Mouse (Mus musculus): ENCODE data around the gene Rtn4rl2. TPM values are rescaled to one million over a fixed set of nuclear protein-coding genes. Genes with fewer than 3 reads are reported as not detected.
A peak's percentile ranks its signal among the peaks of the same experiment; 100 is the strongest.

The Rtn4rl2 gene
- polyA plus RNA-seq, 1 experiment from 2014 or later = 2.6 TPM

GRCm38 (mm10) chr2:84883084-84883483 is 3.4 kb downstream of the Rtn4rl2 start:
- DNase-seq (ENCODE audit: low spot score) = peak; percentile 39
- Histone ChIP-seq H3K27me3 (replicated peaks; ENCODE audit: low read depth, poor library complexity, severe bottlenecking) (peaks cover 89% of the 10 kb centered on the region), H3K36me3 (replicated peaks) (no peaks in the 10 kb centered on the region), H3K4me1 (peaks cover 60% of the 10 kb centered on the region), H3K9me3 (no peaks in the 10 kb centered on the region), H3K4me3 (peak overlapping the region; percentile 49), H3K27ac (replicated peaks) (peak overlapping the region; percentile 76)
- WGBS = 2% methylated on average over 6 of the region's 6 CpGs

- Histone ChIP-seq H3K27ac (replicated peaks) (peak overlapping the region; percentile 25; the same call in 1 of the 2 replicates), H3K9me3 (no peaks in the 10 kb centered on the region), H3K4me3 (peak overlapping the region; percentile 49), H3K4me1 (peaks cover 55% of the 10 kb centered on the region), H3K27me3 (replicated peaks; ENCODE audit: low read depth, poor library complexity, severe bottlenecking) (peaks cover 84% of the 10 kb centered on the region), H3K36me3 (replicated peaks) (no peaks in the 10 kb centered on the region)
- whole genome bisulfite sequencing = 8% methylated on average over 23 of the region's 23 CpGs
- DNase-seq (ENCODE audit: low spot score) = peak; percentile 45
Measured at GRCm38 (mm10) chr2:84882606-84883005, 3.9 kb downstream of the Rtn4rl2 start.

GRCm38 (mm10) chr2:84880590-84880989 is 5.9 kb downstream of the Rtn4rl2 start:
- 82% methylated on average over 8 of the region's 8 CpGs for WGBS
- DNase-seq (ENCODE audit: low spot score) = no peak
- peaks cover 82% of the 10 kb centered on the region for H3K27me3 ChIP-seq (replicated peaks; ENCODE audit: low read depth, poor library complexity, severe bottlenecking)
- H3K9me3 ChIP-seq = no peaks in the 10 kb centered on the region
- no peak overlapping the region for H3K27ac ChIP-seq (replicated peaks)
- peaks cover 36% of the 10 kb centered on the region for H3K4me1 ChIP-seq
- no peaks in the 10 kb centered on the region for H3K36me3 ChIP-seq (replicated peaks)
- H3K4me3 ChIP-seq = no peak overlapping the region

- WGBS = 49% methylated on average over 6 of the region's 6 CpGs
- Histone ChIP-seq H3K4me1 (peaks cover 13% of the 10 kb centered on the region), H3K36me3 (replicated peaks) (no peaks in the 10 kb centered on the region), H3K27ac (replicated peaks) (no peak overlapping the region), H3K27me3 (replicated peaks; ENCODE audit: low read depth, poor library complexity, severe bottlenecking) (peaks cover 82% of the 10 kb centered on the region), H3K4me3 (no peak overlapping the region), H3K9me3 (no peaks in the 10 kb centered on the region)
- no peak for DNase-seq (ENCODE audit: low spot score)
Measured at GRCm38 (mm10) chr2:84875842-84876241, 10.7 kb downstream of the Rtn4rl2 start.

GRCm38 (mm10) chr2:84872105-84872716 is 14.3 kb downstream of the Rtn4rl2 start:
- WGBS = 1% methylated on average over 78 of the region's 78 CpGs
- peak overlapping the region; percentile 62 for H3K4me3 ChIP-seq
- H3K9me3 ChIP-seq = no peaks in the 10 kb centered on the region
- peaks cover 16% of the 10 kb centered on the region for H3K4me1 ChIP-seq
- DNase-seq (ENCODE audit: low spot score) = peak; percentile 63
- peaks cover 100% of the 10 kb centered on the region for H3K27me3 ChIP-seq (replicated peaks; ENCODE audit: low read depth, poor library complexity, severe bottlenecking)
- H3K36me3 ChIP-seq (replicated peaks) = no peaks in the 10 kb centered on the region
- H3K27ac ChIP-seq (replicated peaks) = peak overlapping the region; percentile 61; the same call in 1 of the 2 replicates

GRCm38 (mm10) chr2:84870623-84871160 is 15.8 kb downstream of the Rtn4rl2 start:
- 65% methylated on average over 4 of the region's 4 CpGs for WGBS
- no peak overlapping the region for H3K27ac ChIP-seq (replicated peaks)
- DNase-seq (ENCODE audit: low spot score) = no peak
- H3K9me3 ChIP-seq = no peaks in the 10 kb centered on the region
- no peak overlapping the region for H3K4me3 ChIP-seq
- H3K36me3 ChIP-seq (replicated peaks) = no peaks in the 10 kb centered on the region
- H3K27me3 ChIP-seq (replicated peaks; ENCODE audit: low read depth, poor library complexity, severe bottlenecking) = peaks cover 100% of the 10 kb centered on the region
- peaks cover 25% of the 10 kb centered on the region for H3K4me1 ChIP-seq

DNA sequence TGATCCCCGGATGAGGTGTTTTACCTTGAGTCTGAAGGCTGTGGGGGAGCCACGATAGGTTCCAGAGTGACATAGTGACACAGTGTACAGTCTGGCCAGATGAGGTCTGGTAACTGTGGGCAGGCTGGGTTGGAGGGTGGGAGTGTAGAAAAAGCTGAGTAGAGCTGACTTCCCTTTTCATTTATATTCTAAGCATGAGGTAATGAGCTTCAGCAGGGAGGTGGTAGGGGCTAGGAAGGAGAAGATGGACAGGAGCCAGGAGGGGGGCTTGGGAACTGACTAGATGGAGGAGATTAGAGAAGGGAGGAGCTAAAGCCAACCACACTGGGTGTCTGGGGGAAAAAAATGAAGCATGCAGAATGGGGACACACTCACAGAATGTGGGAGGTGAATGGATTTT is 17.5 kb downstream of the Rtn4rl2 start:
- DNase-seq (ENCODE audit: low spot score) = no peak
- peaks cover 91% of the 10 kb centered on the region for H3K27me3 ChIP-seq (replicated peaks; ENCODE audit: low read depth, poor library complexity, severe bottlenecking)
- H3K36me3 ChIP-seq (replicated peaks) = no peaks in the 10 kb centered on the region
- no peak overlapping the region for H3K27ac ChIP-seq (replicated peaks)
- H3K4me3 ChIP-seq = no peak overlapping the region
- 64% methylated on average over 2 of the region's 2 CpGs for WGBS
- H3K4me1 ChIP-seq = peaks cover 29% of the 10 kb centered on the region
- no peaks in the 10 kb centered on the region for H3K9me3 ChIP-seq

DNA sequence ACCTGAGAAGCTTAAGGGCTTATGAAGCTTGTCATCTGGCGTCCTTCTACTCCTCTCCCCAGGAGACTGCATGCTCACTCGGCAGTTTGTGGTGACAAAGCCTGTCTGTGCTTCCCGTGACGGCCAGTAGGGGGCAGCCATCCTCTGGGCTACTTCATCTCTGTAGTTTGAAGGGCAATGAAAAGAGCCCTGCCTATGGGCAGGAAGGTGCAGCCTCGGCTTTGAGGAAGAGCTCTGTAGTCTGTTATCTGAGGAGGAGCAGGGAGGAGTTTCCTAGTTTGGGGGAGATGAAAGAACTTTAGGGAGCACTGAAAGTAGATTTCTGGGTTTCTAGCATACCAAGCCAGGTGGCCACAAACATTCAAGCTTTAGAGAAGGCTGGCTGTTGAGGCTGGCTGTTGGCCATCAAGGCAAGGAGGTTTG is 18.0 kb downstream of the Rtn4rl2 start:
- peaks cover 3% of the 10 kb centered on the region for H3K36me3 ChIP-seq (replicated peaks)
- 8% methylated on average over 5 of the region's 5 CpGs for WGBS
- DNase-seq (ENCODE audit: low spot score) = peak; percentile 81

DNA sequence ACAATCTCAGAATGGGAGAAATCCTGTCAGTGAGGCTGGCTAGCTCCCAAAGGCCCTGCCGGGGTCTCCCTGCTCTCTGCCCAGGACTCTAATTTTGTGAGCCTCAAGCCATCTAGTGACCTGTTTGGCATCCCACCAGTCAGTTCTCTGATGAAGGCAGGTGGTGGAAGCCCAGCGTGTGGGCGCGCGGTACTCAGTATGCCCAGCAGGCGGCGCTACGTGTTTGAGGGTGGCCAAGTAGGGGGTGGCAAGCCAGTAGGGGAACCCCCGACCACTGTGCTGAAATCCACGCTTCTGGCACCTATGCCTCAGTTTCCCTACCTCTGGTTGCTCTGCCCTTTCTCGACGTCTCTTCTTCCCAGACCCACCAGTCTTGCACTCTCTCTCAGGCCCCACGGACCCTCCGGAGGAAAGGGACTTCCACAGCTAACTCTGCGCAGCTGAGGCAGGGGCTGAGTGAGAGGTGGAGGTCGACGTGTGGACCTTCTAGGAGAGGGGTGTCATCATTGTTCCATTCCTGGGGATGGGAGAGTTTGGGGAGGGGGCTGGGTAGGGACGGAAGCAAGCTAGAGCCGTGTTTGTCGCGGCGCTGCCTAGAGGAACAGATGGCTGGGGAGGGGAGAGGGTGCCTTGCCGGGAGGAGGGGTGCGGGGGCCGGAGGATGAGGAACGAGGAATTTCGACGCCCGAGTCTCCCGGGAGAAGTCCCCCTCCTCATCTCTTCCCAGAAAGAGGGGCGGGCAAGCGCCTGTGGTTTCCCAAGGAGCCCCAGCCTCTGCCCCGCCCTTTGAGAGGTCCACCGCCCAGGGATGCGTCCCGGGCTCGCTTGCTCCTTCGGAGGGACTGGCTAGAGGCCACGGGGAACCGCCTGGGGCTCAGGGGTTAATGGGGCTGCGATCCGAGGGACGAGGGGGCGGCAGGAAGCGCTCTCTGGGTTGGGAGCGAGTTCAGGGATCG is 20.6 kb downstream of the Rtn4rl2 start:
- Histone ChIP-seq H3K4me1 (peaks cover 16% of the 10 kb centered on the region), H3K27me3 (replicated peaks; ENCODE audit: low read depth, poor library complexity, severe bottlenecking) (peaks cover 60% of the 10 kb centered on the region), H3K9me3 (no peaks in the 10 kb centered on the region), H3K27ac (replicated peaks) (peak overlapping the region; percentile 59), H3K4me3 (peak overlapping the region; percentile 58), H3K36me3 (replicated peaks) (peaks cover 29% of the 10 kb centered on the region)
- under 1% methylated on average over 47 of the region's 47 CpGs for WGBS
- peak; percentile 83 for DNase-seq (ENCODE audit: low spot score)

More for the DNA sequence above, 18.0 kb downstream of the Rtn4rl2 start:
- no peak overlapping the region for H3K27ac ChIP-seq (replicated peaks)
- no peak overlapping the region for H3K4me3 ChIP-seq
- peaks cover 29% of the 10 kb centered on the region for H3K4me1 ChIP-seq
- H3K27me3 ChIP-seq (replicated peaks; ENCODE audit: low read depth, poor library complexity, severe bottlenecking) = peaks cover 87% of the 10 kb centered on the region
- no peaks in the 10 kb centered on the region for H3K9me3 ChIP-seq

GRCm38 (mm10) chr2:84862231-84862630 is 24.3 kb downstream of the Rtn4rl2 start:
- H3K36me3 ChIP-seq (replicated peaks) = peaks cover 64% of the 10 kb centered on the region
- DNase-seq (ENCODE audit: low spot score) = no peak

DNA sequence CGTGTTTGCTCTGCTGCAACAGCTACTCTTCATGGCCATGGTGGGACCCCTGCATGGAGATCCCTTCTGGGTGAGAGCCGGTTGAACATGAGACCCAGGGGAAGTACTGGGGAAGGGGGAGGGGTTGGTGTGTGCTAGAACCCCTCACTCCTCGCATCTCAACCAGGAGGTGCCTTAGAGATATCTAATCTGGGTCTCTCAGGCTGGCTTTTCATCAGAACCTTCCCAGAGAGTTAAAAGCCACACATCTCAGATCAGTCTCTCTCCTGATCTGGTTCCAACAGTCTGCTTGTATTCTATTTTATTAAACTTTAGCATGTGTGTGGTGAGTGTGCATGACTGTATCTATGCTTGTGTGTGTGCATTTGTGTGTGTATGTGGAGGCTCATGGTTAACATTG is 25.1 kb downstream of the Rtn4rl2 start:
- peaks cover 72% of the 10 kb centered on the region for H3K36me3 ChIP-seq (replicated peaks)
- no peaks in the 10 kb centered on the region for H3K9me3 ChIP-seq
- peaks cover 11% of the 10 kb centered on the region for H3K4me1 ChIP-seq
- 87% methylated on average over 3 of the region's 3 CpGs for WGBS
- peaks cover 16% of the 10 kb centered on the region for H3K27me3 ChIP-seq (replicated peaks; ENCODE audit: low read depth, poor library complexity, severe bottlenecking)
- H3K4me3 ChIP-seq = no peak overlapping the region
- H3K27ac ChIP-seq (replicated peaks) = no peak overlapping the region
- DNase-seq (ENCODE audit: low spot score) = no peak

More at GRCm38 (mm10) chr2:84862231-84862630, 24.3 kb downstream of the Rtn4rl2 start:
- H3K4me3 ChIP-seq = no peak overlapping the region
- no peak overlapping the region for H3K27ac ChIP-seq (replicated peaks)
- peaks cover 13% of the 10 kb centered on the region for H3K4me1 ChIP-seq
- H3K9me3 ChIP-seq = no peaks in the 10 kb centered on the region
- H3K27me3 ChIP-seq (replicated peaks; ENCODE audit: low read depth, poor library complexity, severe bottlenecking) = peaks cover 24% of the 10 kb centered on the region
- 80% methylated on average over 3 of the region's 3 CpGs for WGBS

DNA sequence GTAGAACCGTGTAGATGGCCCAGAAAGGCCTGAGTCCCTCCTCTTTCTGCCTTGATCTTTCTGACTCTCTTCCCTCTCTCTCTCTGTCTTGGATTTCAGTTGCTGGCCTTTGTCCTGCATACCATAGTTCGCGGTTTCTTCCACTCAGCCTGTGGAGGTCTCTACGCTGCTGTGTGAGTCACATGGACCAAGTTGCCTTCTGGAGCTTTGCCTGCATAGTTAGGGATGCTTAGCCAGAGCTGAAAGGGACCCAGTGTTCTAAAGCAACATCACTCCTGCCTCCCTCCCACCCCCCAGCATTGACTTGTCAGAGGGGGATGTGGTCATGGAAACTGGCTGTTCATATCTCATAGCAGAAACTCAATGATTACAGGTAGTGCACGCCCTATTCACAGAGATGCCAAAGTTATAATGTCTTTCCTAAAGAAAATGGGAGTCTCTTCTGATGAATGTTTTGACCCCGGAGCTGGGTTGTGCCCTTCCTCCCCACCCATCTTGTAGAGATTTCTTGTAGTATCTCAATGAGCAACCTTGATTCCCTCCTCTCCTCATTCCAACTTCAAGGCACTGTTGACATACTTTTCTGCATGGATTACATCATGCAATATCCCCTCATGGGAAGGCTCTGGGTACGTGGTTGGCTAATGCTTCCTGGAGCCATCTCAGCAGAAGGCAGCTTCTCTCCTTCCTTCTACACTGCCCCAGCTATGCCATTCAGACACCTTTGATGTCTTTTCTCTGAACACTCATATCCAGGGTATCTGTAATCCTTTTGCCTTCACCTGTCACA is 26.3 kb downstream of the Rtn4rl2 start:
- Histone ChIP-seq H3K27ac (replicated peaks) (no peak overlapping the region), H3K9me3 (no peaks in the 10 kb centered on the region), H3K36me3 (replicated peaks) (peaks cover 85% of the 10 kb centered on the region), H3K4me1 (no peaks in the 10 kb centered on the region), H3K27me3 (replicated peaks; ENCODE audit: low read depth, poor library complexity, severe bottlenecking) (peaks cover 3% of the 10 kb centered on the region), H3K4me3 (no peak overlapping the region)
- WGBS = 91% methylated on average over 7 of the region's 7 CpGs
- no peak for DNase-seq (ENCODE audit: low spot score)
